18 mouse cellular contexts compared by ENCODE assay signal in the genomic region with DNA sequence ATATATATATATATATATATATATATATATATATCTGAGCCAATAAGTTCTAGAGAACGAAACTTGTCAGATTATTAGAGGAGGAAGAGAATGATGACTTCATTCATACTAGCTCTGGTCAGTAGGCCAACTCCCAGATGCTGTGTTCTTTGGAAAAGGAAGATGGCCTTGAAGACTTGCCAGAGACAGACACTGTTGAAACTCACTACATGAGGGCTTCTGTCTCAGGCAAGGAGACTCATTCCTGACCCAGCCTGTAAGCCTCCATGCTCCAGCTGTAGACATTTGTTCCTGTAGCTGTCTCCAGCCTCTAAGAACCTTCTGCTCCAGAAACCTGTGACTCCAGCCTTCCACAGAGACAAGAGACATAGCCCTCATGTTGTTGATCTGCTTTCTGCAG.
"Had no signal": no experiment of that assay in that cellular context is flagged by ENCODE, and none has a peak within 500 bp of the region (broad histone marks: within the 10 kb centered on the region; RNA-seq: fewer than 3 reads in every experiment).

No protein-coding gene starts in this region.

- DNase-seq: lung, adult 18-20 months; lung, embryonic 14.5 days; lung, postnatal 10 days; lung, postnatal 4 days; midbrain, embryonic 14.5 days; retina, postnatal 1 day; right cerebral cortex, adult 18-20 months; right cerebral cortex, postnatal 25 days; right cerebral cortex, postnatal 4 days; spleen, adult 18-20 months; thymus, adult 18-20 months; thymus, postnatal 14 days; thymus, postnatal 36 days had no signal

- H3K27me3 ChIP-seq: midbrain, embryonic 12.5 days; neural tube, embryonic 13.5 days; neural tube, embryonic 15.5 days had no signal

- H3K9me3 ChIP-seq: midbrain, embryonic 10.5 days; midbrain, embryonic 12.5 days; neural tube, embryonic 15.5 days had no signal

- H3K4me3 ChIP-seq: midbrain, embryonic 10.5 days; midbrain, embryonic 12.5 days; myocyte; neural tube, embryonic 13.5 days; neural tube, embryonic 15.5 days had no signal

- H3K36me3 ChIP-seq: midbrain, embryonic 12.5 days; neural tube, embryonic 15.5 days had no signal

- H3K4me1 ChIP-seq: midbrain, embryonic 10.5 days; midbrain, embryonic 12.5 days; neural tube, embryonic 13.5 days; neural tube, embryonic 15.5 days had no signal

- H3K27ac ChIP-seq: midbrain, embryonic 10.5 days; midbrain, embryonic 12.5 days; neural tube, embryonic 13.5 days; neural tube, embryonic 15.5 days had no signal
